ENCODE assay signal across 18 mouse cellular contexts in genomic region chr10:91145413-91145812, GRCm38 (mm10).
"Had no signal": no experiment of that assay in that cellular context is flagged by ENCODE, and none has a peak within 500 bp of the region (broad histone marks: within the 10 kb centered on the region; RNA-seq: fewer than 3 reads in every experiment).

No protein-coding gene starts in this region.

- H3K4me1 ChIP-seq: neural tube, embryonic 12.5 days; neural tube, embryonic 15.5 days had no signal

- H3K27ac ChIP-seq: liver, embryonic 13.5 days; macrophage; neural tube, embryonic 12.5 days; neural tube, embryonic 15.5 days; stomach, postnatal 0 days had no signal

- H3K27me3 ChIP-seq: liver, embryonic 13.5 days; neural tube, embryonic 12.5 days; neural tube, embryonic 15.5 days had no signal

- H3K4me2 ChIP-seq: liver, embryonic 13.5 days; neural tube, embryonic 12.5 days; neural tube, embryonic 15.5 days had no signal

- ATAC-seq: lung, postnatal 0 days had no signal

- H3K9ac ChIP-seq: liver, embryonic 13.5 days; neural tube, embryonic 12.5 days; neural tube, embryonic 15.5 days had no signal

- H3K9me3 ChIP-seq: liver, embryonic 13.5 days; neural tube, embryonic 12.5 days; neural tube, embryonic 15.5 days had no signal

- H3K4me3 ChIP-seq: liver, embryonic 13.5 days; neural tube, embryonic 12.5 days; neural tube, embryonic 15.5 days had no signal

- DNase-seq: kidney, adult 18-20 months; kidney, adult 9 months; kidney, postnatal 14 days; kidney, postnatal 4 days; liver, embryonic 13.5 days; lung, adult 18-20 months; midbrain, embryonic 14.5 days; right cerebral cortex, adult 18-20 months; right cerebral cortex, postnatal 14 days; right cerebral cortex, postnatal 4 days; thymus, adult 2 months; thymus, postnatal 14 days; thymus, postnatal 4 days had no signal
